Mouse (Mus musculus) spleen, adult 2 months (tissue): ENCODE data around the gene Spast.

Experiments used
- CTCF ChIP-seq: fragments of 200-500 bp; IDR thresholded peaks from 2 replicates; pipeline ENCODE4 v1.5.1; 2011; ENCODE audit warnings: mild to moderate bottlenecking, inconsistent platforms; ENCODE audit not compliant: insufficient read depth, insufficient read length, insufficient replicate concordance; ENCODE audit errors: extremely low read depth
- POLR2A ChIP-seq: fragments of 200-500 bp; IDR thresholded peaks from 2 replicates; pipeline ENCODE4 v1.6.1; 2011; ENCODE audit warnings: low read depth, low read length, inconsistent platforms

GRCm38 (mm10) chr17:74402486-74403222 is 63.9 kb downstream of the Spast start:
- TF ChIP-seq CTCF (no peak), POLR2A (no peak)
